Mouse (Mus musculus) limb, embryonic 11.5 days (tissue): Measurements from ENCODE around the gene Fam186b. TPM values are rescaled to one million over a fixed set of nuclear protein-coding genes. Genes with fewer than 3 reads are reported as not detected.

Source experiments
- ATAC-seq: fragments of 200-750 bp; cut with Nextera tagmentation; 2 replicates; pipeline ENCODE4 v1.8.0; 2017; ENCODE audit warnings: low read depth; ENCODE audit not compliant: insufficient number of reproducible peaks, low FRiP score, low TSS enrichment
- DNase-seq: peaks from one replicate; pipeline ENCODE4 v3.0.0-alpha.2; 2015; ENCODE audit warnings: low spot score
- H3K27ac ChIP-seq: fragments of 300-500 bp; sonication (generic); replicated peaks from 2 replicates; pipeline ENCODE4 v1.5.1; 2014; ENCODE audit warnings: low read depth, mild to moderate bottlenecking, low read length
- H3K27me3 ChIP-seq: fragments of 300-500 bp; sonication (generic); 2 replicates; pipeline ENCODE4 v1.6.1; 2014; ENCODE audit warnings: mild to moderate bottlenecking, low read length, mixed read lengths; ENCODE audit not compliant: control insufficient read depth, insufficient read depth
- H3K36me3 ChIP-seq: fragments of 300-500 bp; sonication (generic); 2 replicates; pipeline ENCODE4 v1.6.1; 2014; ENCODE audit warnings: mild to moderate bottlenecking, low read length, moderate library complexity, mixed read lengths; ENCODE audit not compliant: control insufficient read depth, insufficient read depth
- H3K4me1 ChIP-seq: fragments of 300-500 bp; sonication (generic); 2 replicates; pipeline ENCODE4 v1.6.1; 2014; ENCODE audit warnings: low read length, mixed read lengths; ENCODE audit not compliant: control insufficient read depth, insufficient read depth
- H3K4me2 ChIP-seq: fragments of 300-500 bp; sonication (generic); 2 replicates; pipeline ENCODE4 v1.6.1; 2014; ENCODE audit warnings: low read depth, mild to moderate bottlenecking, moderate library complexity; ENCODE audit not compliant: severe bottlenecking
- H3K4me3 ChIP-seq: fragments of 300-500 bp; sonication (generic); 2 replicates; pipeline ENCODE4 v1.5.1; 2014; ENCODE audit warnings: low read depth, low read length
- H3K9ac ChIP-seq: fragments of 300-500 bp; sonication (generic); 2 replicates; pipeline ENCODE4 v1.6.1; 2014; ENCODE audit warnings: mild to moderate bottlenecking, low read length
- H3K9me3 ChIP-seq: fragments of 300-500 bp; sonication (generic); 2 replicates; pipeline ENCODE4 v1.6.1; 2016; ENCODE audit warnings: low read length; ENCODE audit not compliant: control insufficient read depth
- WGBS: fragments of 180-500 bp; shearing (Covaris S2); extraction: QIAGEN DNeasy Blood & Tissue Kit; methylation state at CpG from one replicate; pipeline ENCODE4 v1.1.7; 2014; 5-methylcytosine and 5-hydroxymethylcytosine counted together
- polyA plus RNA-seq: library from polyadenylated mRNA; unstranded; fragments of >200 nt; fragmentation: Nextera tagmentation; extraction: Ambion mirVana; gene quantifications from 2 replicates; pipeline ENCODE4 v1.2.1, GENCODE M21; 2014

Gene Fam186b
- polyA plus RNA-seq, 1 experiment from 2014 or later = not detected

DNA sequence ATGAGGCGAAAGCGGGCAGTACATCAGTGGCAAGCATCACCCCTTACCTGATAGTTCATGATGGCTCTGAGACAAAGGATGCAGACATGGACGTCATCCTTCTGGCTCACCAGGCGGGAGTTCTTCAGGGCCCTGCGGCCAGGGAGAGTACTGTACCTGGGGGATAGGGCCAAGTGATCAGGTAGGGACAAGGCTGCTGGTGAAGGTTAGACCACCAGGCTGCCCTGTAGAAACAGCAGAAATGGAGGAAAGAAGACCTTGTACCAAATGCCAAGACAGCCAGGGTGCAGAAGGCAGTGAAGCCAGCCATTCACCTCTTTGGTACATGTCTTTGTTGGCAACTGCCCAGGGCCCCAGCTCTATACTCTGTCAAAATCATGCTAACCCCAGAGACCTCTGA lies 32.3 kb upstream of the Fam186b start:
- WGBS = 96% methylated on average over 5 of the region's 5 CpGs
- Histone ChIP-seq H3K4me1 (peaks cover 20% of the 10 kb centered on the region), H3K4me2 (no peak overlapping the region), H3K9me3 (no peaks in the 10 kb centered on the region), H3K4me3 (no peak overlapping the region), H3K9ac (no peak overlapping the region), H3K27ac (no peak overlapping the region), H3K36me3 (peaks cover 26% of the 10 kb centered on the region), H3K27me3 (no peaks in the 10 kb centered on the region)
- ATAC-seq (no peak), DNase-seq (no peak)

DNA sequence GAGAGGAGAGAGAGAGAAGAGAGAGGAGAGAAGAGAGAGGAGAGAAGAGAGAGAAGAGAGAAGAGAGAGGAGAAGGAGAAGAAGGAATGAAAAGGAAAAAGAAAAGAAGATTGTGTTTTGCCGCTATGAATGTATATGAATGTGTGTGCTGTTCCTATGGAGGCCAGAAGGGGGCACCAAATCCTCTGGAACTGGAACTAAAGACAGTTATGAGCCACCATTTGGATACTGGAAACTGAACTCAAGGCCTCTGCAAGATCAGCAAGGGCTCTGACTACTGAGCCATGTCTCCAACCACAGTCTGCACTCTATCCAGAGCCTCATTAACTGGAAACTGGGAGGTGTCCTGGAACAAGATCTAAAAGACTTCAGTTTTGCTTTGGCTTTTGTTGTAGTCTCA lies 31.3 kb upstream of the Fam186b start:
- DNase-seq = peak; percentile 54
- 71% methylated on average over 1 of the region's 1 CpGs for WGBS

DNA sequence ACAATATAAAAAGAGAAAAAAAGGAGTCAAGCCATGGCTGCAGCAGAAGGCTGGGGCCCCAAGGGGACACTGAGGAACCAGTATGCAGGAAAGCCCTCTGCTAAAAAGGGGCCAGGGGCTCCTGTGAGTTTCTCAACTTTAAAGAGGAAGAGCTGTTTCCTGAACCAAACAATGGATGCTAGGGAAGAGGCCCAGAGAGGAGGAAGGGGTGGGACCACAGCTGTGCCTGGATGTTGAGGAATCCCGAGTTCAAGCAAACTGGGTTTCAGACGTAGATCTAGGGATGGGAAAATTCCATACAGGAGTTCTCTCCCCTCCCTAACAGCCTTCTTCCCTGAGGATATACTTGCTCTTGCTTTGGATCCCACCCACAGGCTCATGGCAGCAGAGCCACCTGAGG lies 30.7 kb upstream of the Fam186b start:
- 73% methylated on average over 2 of the region's 2 CpGs for WGBS
- peaks cover 34% of the 10 kb centered on the region for H3K36me3 ChIP-seq
- no peak for ATAC-seq

More for the DNA sequence above, 31.3 kb upstream of the Fam186b start:
- Histone ChIP-seq H3K27ac (no peak overlapping the region), H3K27me3 (no peaks in the 10 kb centered on the region), H3K4me1 (peaks cover 9% of the 10 kb centered on the region), H3K36me3 (peaks cover 30% of the 10 kb centered on the region), H3K9ac (no peak overlapping the region), H3K4me3 (no peak overlapping the region), H3K4me2 (no peak overlapping the region), H3K9me3 (no peaks in the 10 kb centered on the region)
- no peak for ATAC-seq

DNA sequence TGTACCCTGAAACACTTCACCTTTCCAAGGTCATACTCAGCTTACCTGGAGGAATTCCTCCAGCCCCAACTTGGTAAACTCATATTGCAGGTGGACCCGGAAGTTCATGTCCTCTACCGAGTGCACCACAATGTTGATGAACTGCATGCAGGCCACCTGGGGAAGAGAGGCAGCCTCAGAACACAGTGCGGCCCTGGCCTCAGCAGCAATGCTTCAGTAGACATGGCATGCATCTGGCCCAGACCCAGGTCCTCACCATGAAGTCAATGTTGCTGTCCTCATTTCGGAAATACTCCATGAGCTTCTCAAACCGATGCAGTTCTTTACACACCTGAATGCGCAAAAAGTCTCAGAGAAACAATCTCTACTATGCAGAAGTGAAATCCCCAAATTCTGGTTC lies 29.9 kb upstream of the Fam186b start:
- H3K4me1 ChIP-seq = no peaks in the 10 kb centered on the region; the same call in 1 of the 2 replicates
- DNase-seq (no peak), ATAC-seq (no peak)
- H3K4me3 ChIP-seq = no peak overlapping the region
- H3K9ac ChIP-seq = no peak overlapping the region
- WGBS = 94% methylated on average over 6 of the region's 6 CpGs
- H3K9me3 ChIP-seq = no peaks in the 10 kb centered on the region
- peaks cover 41% of the 10 kb centered on the region for H3K36me3 ChIP-seq
- H3K4me2 ChIP-seq = no peak overlapping the region
- no peak overlapping the region for H3K27ac ChIP-seq
- H3K27me3 ChIP-seq = no peaks in the 10 kb centered on the region

More for the DNA sequence above, 30.7 kb upstream of the Fam186b start:
- H3K4me3 ChIP-seq = no peak overlapping the region
- H3K9me3 ChIP-seq = no peaks in the 10 kb centered on the region
- no peak overlapping the region for H3K9ac ChIP-seq
- no peak for DNase-seq
- H3K4me2 ChIP-seq = no peak overlapping the region
- H3K27me3 ChIP-seq = no peaks in the 10 kb centered on the region
- H3K27ac ChIP-seq = no peak overlapping the region
- H3K4me1 ChIP-seq = peaks cover 4% of the 10 kb centered on the region

DNA sequence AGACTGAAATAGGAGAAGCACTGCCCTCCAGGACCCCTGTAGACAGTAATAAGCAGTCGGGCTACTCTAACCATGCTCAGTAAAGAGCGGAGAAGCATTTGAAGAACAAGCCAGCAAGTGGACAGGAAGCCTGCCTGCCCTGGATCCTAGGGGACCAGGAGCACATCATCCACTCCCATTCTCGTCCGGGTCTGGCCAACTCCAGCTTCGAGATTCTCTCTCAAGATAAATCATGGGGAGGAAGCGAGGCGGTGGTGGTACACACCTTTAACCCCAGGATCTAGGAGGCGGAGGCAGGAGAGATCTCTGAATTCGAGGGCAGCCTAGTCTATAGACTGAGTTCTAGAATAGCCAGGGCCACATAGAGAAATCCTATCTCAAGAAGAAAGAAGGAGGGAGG lies 28.5 kb upstream of the Fam186b start:
- H3K9ac ChIP-seq = no peak overlapping the region
- WGBS = 85% methylated on average over 9 of the region's 9 CpGs
- DNase-seq (no peak), ATAC-seq (no peak)
- no peaks in the 10 kb centered on the region for H3K27me3 ChIP-seq
- H3K4me1 ChIP-seq = no peaks in the 10 kb centered on the region
- H3K4me2 ChIP-seq = no peak overlapping the region
- no peak overlapping the region for H3K27ac ChIP-seq
- no peaks in the 10 kb centered on the region for H3K9me3 ChIP-seq
- peaks cover 46% of the 10 kb centered on the region for H3K36me3 ChIP-seq
- H3K4me3 ChIP-seq = no peak overlapping the region

DNA sequence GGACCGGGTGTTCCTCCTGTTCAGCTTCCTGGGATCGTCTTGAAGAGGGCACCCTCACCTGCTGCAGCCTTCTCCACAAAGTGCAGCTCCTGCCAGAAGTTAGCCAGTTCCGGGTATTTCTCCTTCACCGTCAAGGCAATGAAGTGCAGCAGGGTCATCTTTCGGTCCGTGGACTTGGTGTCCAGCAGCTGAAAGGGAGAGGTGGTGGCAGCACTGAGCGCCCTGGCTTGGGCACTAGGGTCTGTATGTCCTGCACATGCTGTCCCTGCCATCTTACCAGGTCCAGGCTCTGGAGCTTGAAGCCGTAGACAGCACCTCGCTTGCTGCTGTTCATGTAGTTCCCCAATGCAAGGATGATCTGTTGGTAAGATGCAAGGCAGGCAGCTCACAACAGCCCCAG lies 25.3 kb upstream of the Fam186b start:
- no peak overlapping the region for H3K9ac ChIP-seq
- H3K36me3 ChIP-seq = peaks cover 42% of the 10 kb centered on the region
- DNase-seq = no peak
- WGBS = 90% methylated on average over 9 of the region's 9 CpGs
- H3K9me3 ChIP-seq = no peaks in the 10 kb centered on the region
- ATAC-seq = no peak
- no peaks in the 10 kb centered on the region for H3K4me1 ChIP-seq
- H3K4me2 ChIP-seq = no peak overlapping the region
- H3K4me3 ChIP-seq = no peak overlapping the region
- no peak overlapping the region for H3K27ac ChIP-seq
- no peaks in the 10 kb centered on the region for H3K27me3 ChIP-seq

DNA sequence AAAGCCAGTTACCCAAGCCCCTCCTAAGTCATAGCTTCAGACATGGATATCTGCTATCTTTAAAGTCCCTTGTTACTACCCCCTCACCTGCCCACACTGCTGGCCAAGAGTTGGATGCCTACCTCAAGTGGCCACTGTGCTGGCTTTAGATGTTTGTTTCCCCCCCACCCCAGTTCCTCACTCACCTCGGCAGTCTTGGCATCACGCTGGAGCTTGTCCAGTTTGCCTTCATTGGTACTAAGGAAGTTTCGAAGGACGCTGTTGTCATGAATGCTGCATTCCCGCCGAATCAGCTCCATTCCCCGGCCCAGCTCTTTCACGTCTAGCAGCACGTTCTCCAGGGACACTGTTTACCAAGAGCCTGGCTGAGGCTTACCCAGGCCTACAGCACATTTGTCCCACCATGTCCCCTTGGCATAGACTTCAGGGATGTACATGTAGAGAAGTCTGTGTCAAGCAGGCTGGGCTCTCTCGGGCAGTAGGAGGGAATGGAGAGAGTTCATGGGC lies 24.5 kb upstream of the Fam186b start:
- no peak overlapping the region for H3K27ac ChIP-seq
- DNase-seq = no peak
- H3K4me3 ChIP-seq = no peak overlapping the region
- peaks cover 44% of the 10 kb centered on the region for H3K36me3 ChIP-seq
- H3K4me1 ChIP-seq = no peaks in the 10 kb centered on the region
- ATAC-seq = no peak
- no peak overlapping the region for H3K4me2 ChIP-seq
- no peaks in the 10 kb centered on the region for H3K27me3 ChIP-seq
- no peak overlapping the region for H3K9ac ChIP-seq
- H3K9me3 ChIP-seq = no peaks in the 10 kb centered on the region
- WGBS = 87% methylated on average over 10 of the region's 10 CpGs

DNA sequence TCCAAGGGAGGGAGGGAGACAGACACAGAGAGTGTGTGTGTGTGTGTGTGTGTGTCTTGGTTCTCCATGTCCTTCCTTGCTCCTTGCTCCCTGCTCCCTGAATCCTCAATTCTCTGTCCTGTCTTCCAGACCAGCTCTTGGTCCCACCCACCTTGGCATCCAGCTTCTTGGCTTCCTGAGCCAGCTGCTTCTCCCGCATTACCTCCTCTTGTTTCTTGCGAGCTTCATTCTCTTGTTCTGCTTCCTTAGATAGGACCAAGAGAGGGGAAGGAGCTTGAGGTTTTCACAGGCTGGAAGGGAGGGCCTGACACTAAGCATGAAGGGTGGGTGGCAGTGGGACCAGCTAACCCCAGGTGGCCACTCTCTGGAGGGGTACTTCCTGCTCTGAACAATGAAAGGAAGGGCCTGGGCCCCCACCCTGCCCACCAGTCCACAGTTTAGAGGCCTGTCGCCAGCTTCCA lies 23.8 kb upstream of the Fam186b start:
- Histone ChIP-seq H3K9ac (no peak overlapping the region), H3K4me2 (no peak overlapping the region), H3K9me3 (no peaks in the 10 kb centered on the region), H3K27me3 (no peaks in the 10 kb centered on the region), H3K4me3 (no peak overlapping the region), H3K4me1 (no peaks in the 10 kb centered on the region), H3K27ac (peak overlapping the region; percentile 47; the same call in 1 of the 2 replicates), H3K36me3 (peaks cover 44% of the 10 kb centered on the region)
- 75% methylated on average over 3 of the region's 3 CpGs for WGBS
- ATAC-seq (no peak), DNase-seq (no peak)

DNA sequence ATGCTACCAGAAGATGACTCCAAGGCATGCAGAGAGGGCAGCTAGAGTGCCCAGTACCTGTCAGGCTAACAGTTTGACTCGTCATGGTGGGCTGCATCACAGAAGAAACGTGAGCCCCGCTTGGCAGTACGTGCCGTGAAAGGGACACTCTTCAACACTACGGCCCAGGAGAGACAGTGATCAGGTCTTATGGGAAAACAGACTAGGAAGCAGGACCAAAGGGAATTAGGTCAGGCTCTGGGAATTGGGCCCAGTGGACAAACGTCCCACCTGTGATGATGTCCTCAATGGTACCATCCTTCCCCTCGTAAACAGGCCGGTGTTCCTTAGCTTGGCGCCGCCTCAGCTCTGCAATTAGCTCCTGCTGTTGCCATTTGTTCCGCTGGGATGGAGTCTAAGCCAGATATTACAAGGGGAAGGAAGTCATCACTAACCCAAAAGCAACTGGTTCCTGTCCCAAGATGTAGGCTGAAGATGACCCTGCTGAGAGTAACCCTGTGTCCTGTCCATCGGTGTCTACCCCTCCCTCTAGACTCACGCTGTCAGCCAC lies 23.2 kb upstream of the Fam186b start:
- Histone ChIP-seq H3K36me3 (peaks cover 41% of the 10 kb centered on the region), H3K27me3 (no peaks in the 10 kb centered on the region), H3K9me3 (no peaks in the 10 kb centered on the region), H3K4me3 (no peak overlapping the region), H3K4me1 (no peaks in the 10 kb centered on the region), H3K4me2 (no peak overlapping the region), H3K27ac (peak overlapping the region; percentile 47; the same call in 1 of the 2 replicates), H3K9ac (no peak overlapping the region)
- WGBS = 85% methylated on average over 14 of the region's 14 CpGs
- DNase-seq = no peak
- ATAC-seq = no peak
